26 mouse cellular contexts compared by ENCODE assay signal in genomic region chr6:28919346-28919745, GRCm38 (mm10).
DNase-seq lines count a peak whose midpoint lies in the region; ATAC-seq lines count a peak whose summit lies in the region.
"Had no signal": no experiment of that assay in that cellular context is flagged by ENCODE, and none has a peak within 500 bp of the region (broad histone marks: within the 10 kb centered on the region; RNA-seq: fewer than 3 reads in every experiment).

No protein-coding gene starts in this region.

- peak overlapping the region; percentile 13; the same call in 1 of the 2 replicates for H3K9ac ChIP-seq in hindbrain, embryonic 12.5 days
- H3K9ac ChIP-seq in hindbrain, embryonic 16.5 days (ENCODE audit: low read depth, low read length): no peak overlapping the region
- H3K9ac ChIP-seq in midbrain, embryonic 11.5 days (ENCODE audit: low read length): no peak overlapping the region
- no peak overlapping the region for H3K9ac ChIP-seq in midbrain, embryonic 14.5 days (replicated peaks; ENCODE audit: low read length)
- H3K9ac ChIP-seq: forebrain, embryonic 13.5 days; heart, embryonic 12.5 days; heart, embryonic 15.5 days had no signal

- no peak overlapping the region for H3K4me3 ChIP-seq in hindbrain, embryonic 12.5 days
- no peak overlapping the region for H3K4me3 ChIP-seq in hindbrain, embryonic 16.5 days (ENCODE audit: low read length)
- no peak overlapping the region for H3K4me3 ChIP-seq in midbrain, embryonic 11.5 days (ENCODE audit: low read depth, low read length)
- no peak overlapping the region for H3K4me3 ChIP-seq in midbrain, embryonic 14.5 days (replicated peaks; ENCODE audit: low read depth, low read length)
- H3K4me3 ChIP-seq: forebrain, embryonic 10.5 days; forebrain, embryonic 13.5 days; gastrocnemius, adult 2 months; heart, embryonic 12.5 days; heart, embryonic 15.5 days; hindbrain, embryonic 10.5 days had no signal

- 0 out of 2 replicates have a peak, but pooled peaks cover 6% of the 10 kb centered on the region for H3K4me1 ChIP-seq in hindbrain, embryonic 12.5 days
- no peaks in the 10 kb centered on the region; the same call in none of the 2 replicates for H3K4me1 ChIP-seq in hindbrain, embryonic 16.5 days (ENCODE audit: control insufficient read depth, insufficient read depth, low read depth, low read length)
- H3K4me1 ChIP-seq in midbrain, embryonic 11.5 days (ENCODE audit: control insufficient read depth, insufficient read depth, low read length): no peaks in the 10 kb centered on the region
- H3K4me1 ChIP-seq in midbrain, embryonic 14.5 days (ENCODE audit: control insufficient read depth, insufficient read depth, low read length): no peaks in the 10 kb centered on the region
- H3K4me1 ChIP-seq: forebrain, embryonic 13.5 days; heart, embryonic 15.5 days had no signal

- DNase-seq in midbrain, embryonic 11.5 days (ENCODE audit: low spot score, missing footprints): peak; percentile 54
- no peak for DNase-seq in midbrain, embryonic 14.5 days
- peak; percentile 89 for DNase-seq in MN1 (ENCODE audit: low spot score)
- DNase-seq in frontal cortex, adult 2 months (ENCODE audit: extremely low spot score in 1 of 2, low spot score in 1 of 2): no peak
- DNase-seq: adrenal gland, adult 2 months; adrenal gland, postnatal 14 days; cerebellum, adult 18-20 months; cerebellum, adult 9-10 months; cerebellum, postnatal 14 days; gastrocnemius, adult 2 months; gastrocnemius, postnatal 14 days; heart, adult 11 months; heart, postnatal 10 days; heart, postnatal 36 days had no signal

- H3K36me3 ChIP-seq in hindbrain, embryonic 12.5 days: no peaks in the 10 kb centered on the region
- no peaks in the 10 kb centered on the region for H3K36me3 ChIP-seq in hindbrain, embryonic 16.5 days (ENCODE audit: control insufficient read depth, insufficient read depth, low read length)
- no peaks in the 10 kb centered on the region for H3K36me3 ChIP-seq in midbrain, embryonic 11.5 days (ENCODE audit: control insufficient read depth, insufficient read depth, low read length)
- no peaks in the 10 kb centered on the region for H3K36me3 ChIP-seq in midbrain, embryonic 14.5 days (ENCODE audit: control insufficient read depth, insufficient read depth, low read length)
- H3K36me3 ChIP-seq: forebrain, embryonic 10.5 days; heart, embryonic 12.5 days; heart, embryonic 15.5 days; hindbrain, embryonic 10.5 days had no signal

- no peak overlapping the region for H3K4me2 ChIP-seq in hindbrain, embryonic 12.5 days (replicated peaks)
- no peak overlapping the region for H3K4me2 ChIP-seq in hindbrain, embryonic 16.5 days (ENCODE audit: low read length)
- H3K4me2 ChIP-seq in midbrain, embryonic 11.5 days: no peak overlapping the region
- no peak overlapping the region for H3K4me2 ChIP-seq in midbrain, embryonic 14.5 days (ENCODE audit: low read length)
- H3K4me2 ChIP-seq: forebrain, embryonic 13.5 days; heart, embryonic 12.5 days; heart, embryonic 15.5 days had no signal

- ATAC-seq in hindbrain, embryonic 12.5 days (ENCODE audit: low FRiP score): no peak
- ATAC-seq in hindbrain, embryonic 16.5 days: no peak
- no peak for ATAC-seq in midbrain, embryonic 11.5 days (ENCODE audit: low FRiP score)
- ATAC-seq in midbrain, embryonic 14.5 days (ENCODE audit: low FRiP score, low TSS enrichment): no peak
- ATAC-seq in neutrophil, adult 5-6 weeks (ENCODE audit: extremely low read depth, insufficient number of reproducible peaks, low FRiP score, poor library complexity, severe bottlenecking): peak; percentile 10; the same call in 1 of the 2 replicates
- ATAC-seq: forebrain, embryonic 13.5 days; forebrain, embryonic 16.5 days; hindbrain, postnatal 0 days; inflammation-experienced regulatory T-cells, adult 6 months; Patski had no signal

- H3K9me3 ChIP-seq in hindbrain, embryonic 12.5 days (replicated peaks): no peaks in the 10 kb centered on the region; the same call in 1 of the 2 replicates
- no peaks in the 10 kb centered on the region for H3K9me3 ChIP-seq in hindbrain, embryonic 16.5 days (ENCODE audit: control insufficient read depth, low read length)
- H3K9me3 ChIP-seq in midbrain, embryonic 11.5 days (ENCODE audit: control insufficient read depth, low read length): peaks cover 2% of the 10 kb centered on the region; the same call in 1 of the 2 replicates
- no peaks in the 10 kb centered on the region; the same call in 1 of the 2 replicates for H3K9me3 ChIP-seq in midbrain, embryonic 14.5 days (ENCODE audit: control insufficient read depth, low read length)
- H3K9me3 ChIP-seq: heart, embryonic 15.5 days had no signal

- H3K27me3 ChIP-seq in hindbrain, embryonic 12.5 days: peaks cover 3% of the 10 kb centered on the region; the same call in 1 of the 2 replicates
- no peaks in the 10 kb centered on the region for H3K27me3 ChIP-seq in hindbrain, embryonic 16.5 days (replicated peaks; ENCODE audit: control insufficient read depth, insufficient read depth, low read length)
- H3K27me3 ChIP-seq in midbrain, embryonic 11.5 days (ENCODE audit: control insufficient read depth, insufficient read depth, low read length): no peaks in the 10 kb centered on the region
- H3K27me3 ChIP-seq in midbrain, embryonic 14.5 days (ENCODE audit: control insufficient read depth, insufficient read depth, low read length): no peaks in the 10 kb centered on the region
- H3K27me3 ChIP-seq: forebrain, embryonic 13.5 days; heart, embryonic 12.5 days; Patski had no signal

- no peak overlapping the region for H3K27ac ChIP-seq in hindbrain, embryonic 12.5 days
- no peak overlapping the region for H3K27ac ChIP-seq in hindbrain, embryonic 16.5 days (ENCODE audit: low read depth, low read length)
- H3K27ac ChIP-seq in midbrain, embryonic 11.5 days (ENCODE audit: low read depth, low read length): no peak overlapping the region
- H3K27ac ChIP-seq in midbrain, embryonic 14.5 days (replicated peaks; ENCODE audit: low read depth, low read length): no peak overlapping the region
- H3K27ac ChIP-seq: forebrain, embryonic 10.5 days; forebrain, embryonic 13.5 days; gastrocnemius, adult 2 months; heart, embryonic 15.5 days; hindbrain, embryonic 10.5 days; hindbrain, postnatal 0 days had no signal

- WGBS in hindbrain, embryonic 12.5 days: 69% methylated on average over 6 of the region's 6 CpGs
- WGBS in hindbrain, embryonic 16.5 days: 60% methylated on average over 6 of the region's 6 CpGs
- 60% methylated on average over 6 of the region's 6 CpGs for WGBS in midbrain, embryonic 11.5 days
- WGBS in midbrain, embryonic 14.5 days: 56% methylated on average over 6 of the region's 6 CpGs

Comparison
In these comparisons a context has a peak if more than half of its experiments do, and no peak if none do; other contexts are left out.
1. DNase-seq: peak in midbrain, embryonic 11.5 days (single experiment) and MN1 (single experiment); none in midbrain, embryonic 14.5 days (single experiment) and frontal cortex, adult 2 months (0 of 2).